Mouse (Mus musculus) liver, embryonic 14.5 days (tissue): ENCODE measurements around the gene Rnf121.

ENCODE experiments used
- CTCF ChIP-seq: IDR thresholded peaks from 2 replicates; pipeline ENCODE4 v1.5.1; 2016; ENCODE audit warnings: antibody characterized with exemption, low read depth, control low read depth
- EP300 ChIP-seq: IDR thresholded peaks from 2 replicates; pipeline ENCODE4 v1.6.1; 2016; ENCODE audit warnings: antibody characterized with exemption, low read depth

- TF ChIP-seq CTCF (no peak), EP300 (no peak)
Measured at GRCm38 (mm10) chr7:102087336-102087735, 22.1 kb upstream of the Rnf121 start.
